8 mouse cellular contexts compared by ENCODE assay signal in the genomic region with DNA sequence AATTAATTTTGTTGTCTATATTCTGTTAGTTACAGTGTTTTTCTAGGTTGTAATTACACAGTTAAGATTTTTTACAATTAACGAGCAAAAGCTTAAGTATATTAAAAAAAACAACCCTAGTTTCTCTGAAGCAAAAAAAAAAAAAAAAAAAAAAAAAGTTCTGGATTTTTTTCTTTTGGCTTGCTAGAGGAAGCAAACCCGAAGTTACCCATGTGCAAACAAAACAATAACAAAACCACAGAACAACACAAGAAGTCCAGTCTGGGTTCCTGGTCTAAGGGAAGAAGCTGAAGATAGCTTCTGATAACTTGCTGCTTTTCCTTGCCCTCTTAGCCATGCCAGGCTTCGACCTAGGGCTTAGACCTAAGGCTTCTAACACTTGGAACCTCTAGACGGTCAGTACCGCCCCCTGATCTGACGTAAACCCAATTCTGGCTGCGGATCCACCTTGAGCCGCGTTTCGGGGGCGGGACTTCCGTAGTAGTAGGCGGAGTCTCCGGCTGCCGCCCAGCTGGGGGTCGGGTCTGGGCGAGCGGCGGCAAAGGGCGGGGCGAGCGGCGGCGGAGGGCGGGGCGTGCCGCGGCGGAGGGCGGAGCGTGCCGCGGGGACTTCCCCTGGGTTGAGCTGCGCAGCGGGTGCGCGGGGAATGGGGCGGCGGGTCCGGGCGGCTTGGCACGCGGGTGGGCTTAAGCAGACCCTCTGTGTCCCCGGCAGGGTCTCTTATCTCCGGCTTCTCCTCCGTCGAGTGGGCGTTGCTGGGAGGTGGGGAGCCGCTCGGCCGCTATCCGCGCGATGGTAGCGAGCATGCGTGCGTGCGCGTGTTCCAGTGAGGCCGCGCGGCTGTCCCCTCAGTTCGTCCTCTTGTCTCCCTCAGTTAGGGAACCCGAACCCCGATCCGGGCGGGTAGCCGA. TPM values are rescaled to one million over a fixed set of nuclear protein-coding genes. Genes with fewer than 3 reads are reported as not detected.
A peak's percentile ranks its signal among the peaks of the same experiment; 100 is the strongest.
DNase-seq lines count a peak whose midpoint lies in the region; ATAC-seq and TF ChIP-seq lines count a peak whose summit lies in the region.

A gene (plus strand): TSS at position 580 of the 911 bp plus-strand sequence.

- peak within 1 kb of the TSS; percentile 83 for H3K9ac ChIP-seq in forebrain, embryonic 16.5 days (replicated peaks; ENCODE audit: low read depth, low read length)
- H3K9ac ChIP-seq in lung, embryonic 14.5 days: peak within 1 kb of the TSS; percentile 78

- H3K4me2 ChIP-seq in forebrain, embryonic 16.5 days (ENCODE audit: low read length): peak within 1 kb of the TSS; percentile 71
- H3K4me2 ChIP-seq in lung, embryonic 14.5 days: peak within 1 kb of the TSS; percentile 77

- DNase-seq in G1E (ENCODE audit: low spot score): peak; percentile 88
- peak; percentile 95 for DNase-seq in cerebellum, adult 18-20 months
- peak; percentile 93 to 97 for DNase-seq in heart, postnatal 36 days
- peak; percentile 93 for DNase-seq in layer of hippocampus, adult 2 months (ENCODE audit: low spot score in 2 of 2)
- DNase-seq in lung, embryonic 14.5 days: peak; percentile 98
- peak; percentile 99 for DNase-seq in thymus, adult 2 months

- ATAC-seq in G1E (ENCODE audit: extremely low read depth, insufficient number of reproducible peaks, low FRiP score, poor library complexity, severe bottlenecking): peak; percentile 96
- ATAC-seq in forebrain, embryonic 16.5 days: peak; percentile 95
- ATAC-seq in lung, embryonic 14.5 days (ENCODE audit: insufficient read depth): peak; percentile 97

- 3% methylated on average over 60 of the region's 68 CpGs for WGBS in forebrain, embryonic 16.5 days
- WGBS in lung, embryonic 14.5 days: 3% methylated on average over 68 of the region's 68 CpGs
- WGBS in olfactory bulb, adult 2 months: under 1% methylated on average over 68 of the region's 68 CpGs
- WGBS in thymus, adult 2 months: 2% methylated on average over 68 of the region's 68 CpGs

- no peaks in the 10 kb centered on the region for H3K9me3 ChIP-seq in G1E (replicated peaks)
- no peaks in the 10 kb centered on the region for H3K9me3 ChIP-seq in forebrain, embryonic 16.5 days (ENCODE audit: control insufficient read depth, low read length)
- H3K9me3 ChIP-seq in lung, embryonic 14.5 days (ENCODE audit: low read depth, low read length): no peaks in the 10 kb centered on the region

- TF ChIP-seq CTCF in G1E (IDR thresholded peaks at IDR 0.05; ENCODE audit: low read depth, low read length): no peak
- TF ChIP-seq CTCF in layer of hippocampus, adult 2 months (conservative IDR thresholded peaks at IDR 0.05): no peak
- TF ChIP-seq CTCF in lung, embryonic 14.5 days (IDR thresholded peaks at IDR 0.05; ENCODE audit: low read depth): no peak
- no peak for TF ChIP-seq CTCF in olfactory bulb, adult 2 months (IDR thresholded peaks at IDR 0.05; ENCODE audit: insufficient read depth, low read depth, low read length)
- 0 out of 2 replicates have a peak, but pooled peaks have one; percentile 19 for TF ChIP-seq CTCF in thymus, adult 2 months (IDR thresholded peaks at IDR 0.05; ENCODE audit: borderline replicate concordance, control insufficient read depth, extremely low read depth, insufficient read depth, low read length, poor library complexity)

- H3K4me3 ChIP-seq in G1E (ENCODE audit: low read depth, low read length): peak within 1 kb of the TSS; percentile 88
- H3K4me3 ChIP-seq in forebrain, embryonic 16.5 days (replicated peaks; ENCODE audit: low read length): peak within 1 kb of the TSS; percentile 84
- peak within 1 kb of the TSS; percentile 74 for H3K4me3 ChIP-seq in layer of hippocampus, adult 2 months
- H3K4me3 ChIP-seq in lung, embryonic 14.5 days (ENCODE audit: low read depth, low read length): peak within 1 kb of the TSS; percentile 71
- peak within 1 kb of the TSS; percentile 77 for H3K4me3 ChIP-seq in olfactory bulb, adult 2 months (ENCODE audit: insufficient read depth, low read depth, low read length)
- H3K4me3 ChIP-seq in thymus, adult 2 months (ENCODE audit: control insufficient read depth, insufficient read depth, low read length): peak within 1 kb of the TSS; percentile 75

- TF ChIP-seq POLR2A in olfactory bulb, adult 2 months (IDR thresholded peaks at IDR 0.05; ENCODE audit: insufficient read depth, low read depth, low read length): peak; percentile 48; the same call in 1 of the 2 replicates
- no peak for TF ChIP-seq POLR2A in thymus, adult 2 months (IDR thresholded peaks at IDR 0.05; ENCODE audit: control insufficient read depth, extremely low read depth, insufficient read depth, low read length, poor library complexity)

- peaks cover 20% of the 10 kb centered on the region for H3K4me1 ChIP-seq in G1E (ENCODE audit: insufficient read depth, low read depth, low read length)
- H3K4me1 ChIP-seq in forebrain, embryonic 16.5 days (replicated peaks; ENCODE audit: control insufficient read depth, insufficient read depth, low read length): peaks cover 5% of the 10 kb centered on the region
- H3K4me1 ChIP-seq in lung, embryonic 14.5 days (ENCODE audit: insufficient read depth): no peaks in the 10 kb centered on the region
- no peaks in the 10 kb centered on the region for H3K4me1 ChIP-seq in olfactory bulb, adult 2 months (ENCODE audit: control insufficient read depth, insufficient read depth, low read length)
- H3K4me1 ChIP-seq in thymus, adult 2 months (replicated peaks; ENCODE audit: control insufficient read depth, insufficient read depth, low read length): peaks cover 4% of the 10 kb centered on the region; the same call in 1 of the 2 replicates

- H3K27me3 ChIP-seq in G1E (ENCODE audit: insufficient read depth, low read length): no peaks in the 10 kb centered on the region
- H3K27me3 ChIP-seq in forebrain, embryonic 16.5 days (replicated peaks; ENCODE audit: control insufficient read depth, insufficient read depth, low read length): no peaks in the 10 kb centered on the region
- H3K27me3 ChIP-seq in lung, embryonic 14.5 days (ENCODE audit: insufficient read depth, low read length): no peaks in the 10 kb centered on the region
- no peaks in the 10 kb centered on the region for H3K27me3 ChIP-seq in thymus, adult 2 months (ENCODE audit: control insufficient read depth, insufficient read depth, low read length)

- intact Hi-C loops in heart, postnatal 36 days (cut with DNase I): loop anchor here (10.0 kb wide), 1 partner anchor 799 kb away; no protein-coding TSS in a partner anchor

- peak within 1 kb of the TSS; percentile 53 for H3K27ac ChIP-seq in forebrain, embryonic 16.5 days (ENCODE audit: low read length)
- H3K27ac ChIP-seq in layer of hippocampus, adult 2 months: peak within 1 kb of the TSS; percentile 91
- H3K27ac ChIP-seq in lung, embryonic 14.5 days (ENCODE audit: low read depth): peak within 1 kb of the TSS; percentile 36; the same call in 1 of the 2 replicates
- H3K27ac ChIP-seq in olfactory bulb, adult 2 months (ENCODE audit: insufficient read depth, low read depth, low read length): peak within 1 kb of the TSS; percentile 13; the same call in 1 of the 2 replicates
- H3K27ac ChIP-seq in thymus, adult 2 months (ENCODE audit: control insufficient read depth, insufficient read depth, low read length): no peak within 1 kb of the TSS

- peaks cover 10% of the 10 kb centered on the region for H3K36me3 ChIP-seq in G1E (replicated peaks)
- H3K36me3 ChIP-seq in forebrain, embryonic 16.5 days (ENCODE audit: control insufficient read depth, insufficient read depth): no peaks in the 10 kb centered on the region
- no peaks in the 10 kb centered on the region for H3K36me3 ChIP-seq in lung, embryonic 14.5 days (ENCODE audit: insufficient read depth)
- no peaks in the 10 kb centered on the region for H3K36me3 ChIP-seq in thymus, adult 2 months (ENCODE audit: control insufficient read depth, insufficient read depth, low read length)

RNA-seq across cellular contexts. Expression of the gene that starts here (rescaled TPM):
- total RNA-seq in G1E (2014; fragmentation: Nextera tagmentation) (15.8 and 31.4 TPM in 2 replicates), G1E (2017) (4.1 and 7.9 TPM in 2 replicates)
- 0.25 and 0.50 TPM in 2 replicates for polyA plus RNA-seq in G1E (2012)
- 5.7 and 6.9 TPM in 2 replicates for polyA plus RNA-seq in forebrain, embryonic 16.5 days (2015; fragmentation: Nextera tagmentation; extraction: Ambion mirVana)
- 10 to 100 TPM; 20.6 to 21.6 TPM for total RNA-seq in heart, postnatal 36 days (2021)
- 10 to 100 TPM in 1 of 2 experiments, 1 to 10 TPM in 1; 6.9 to 15.1 TPM for total RNA-seq in layer of hippocampus, adult 2 months (2021)
- polyA plus RNA-seq in lung, embryonic 14.5 days (2014; fragmentation: Nextera tagmentation; extraction: Ambion mirVana): 8.9 and 12.5 TPM in 2 replicates
- polyA plus RNA-seq in olfactory bulb, adult 2 months (2012; ENCODE audit: insufficient read depth, insufficient read length, low replicate concordance, missing spikeins): not detected in 2 replicates
- polyA plus RNA-seq in thymus, adult 2 months (2012; rRNA removed): 2.4 and 6.3 TPM in 2 replicates
